Mouse (Mus musculus) liver, postnatal 0 days (tissue): ENCODE data around the gene Dlgap5.

Experiments
- CTCF ChIP-seq: sonication (generic); IDR thresholded peaks from 2 replicates; pipeline ENCODE4 v1.5.1; 2016; ENCODE audit warnings: antibody characterized with exemption, low read depth
- EP300 ChIP-seq: IDR thresholded peaks from 2 replicates; pipeline ENCODE4 v1.6.1; 2016; ENCODE audit warnings: antibody characterized with exemption, low read depth, mild to moderate bottlenecking

DNA sequence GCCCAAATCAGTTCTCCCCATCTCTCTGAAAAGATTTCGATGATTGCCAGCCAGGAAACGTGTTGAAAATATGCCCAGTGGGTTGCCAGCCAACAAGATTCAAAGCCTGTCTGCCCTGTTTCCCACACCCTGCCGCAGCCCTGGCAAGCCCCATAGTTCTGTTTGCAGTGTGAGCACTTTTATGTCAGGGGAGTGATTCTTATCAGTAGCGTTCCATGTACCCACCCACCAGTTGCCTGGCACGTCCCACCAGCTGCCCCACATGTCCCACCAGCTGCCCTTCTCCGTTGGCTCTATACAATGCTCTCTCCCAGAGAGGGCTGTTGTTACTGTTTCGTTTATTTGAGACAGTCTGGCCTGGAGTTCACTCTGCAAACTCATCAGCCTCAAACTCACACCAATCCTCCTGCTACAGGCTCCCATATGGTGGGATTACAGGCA, 51.3 kb downstream of the Dlgap5 start:
- TF ChIP-seq CTCF (no peak), EP300 (no peak)
